Mouse (Mus musculus): ENCODE data around the gene Slc24a1. TPM values are rescaled to one million over a fixed set of nuclear protein-coding genes. Genes with fewer than 3 reads are reported as not detected.
"Not testable (repeated sequence)": the region's sequence is repeated elsewhere in the genome, so short reads cannot be mapped to it uniquely, and the experiment has no call there.

Gene Slc24a1
- under 1 TPM; 0.09 to 0.20 (median 0.14) TPM for total RNA-seq (2022)

DNA sequence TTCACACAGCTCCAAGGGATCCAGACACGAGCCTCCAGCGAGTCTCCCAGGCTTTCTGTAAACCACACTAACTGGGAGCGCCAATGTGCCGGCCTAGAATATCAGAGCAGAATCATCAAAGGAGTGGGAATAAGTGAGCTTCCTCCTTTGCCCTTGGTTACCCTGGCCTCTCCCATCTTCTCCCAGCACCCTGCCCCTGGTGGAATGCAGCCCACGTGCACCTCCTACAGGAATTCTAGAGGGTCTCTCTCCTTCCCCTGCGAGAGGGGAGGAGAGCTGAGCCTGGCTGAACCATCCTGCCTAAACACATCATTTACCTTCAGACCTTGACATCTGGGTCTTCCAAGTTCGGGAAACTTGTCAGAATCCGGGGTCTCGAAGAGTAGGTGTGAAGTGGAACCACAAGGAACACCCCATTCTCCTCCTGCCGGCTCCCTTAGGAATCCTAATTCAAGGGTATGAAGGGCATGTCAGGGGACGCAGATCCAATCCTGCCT, at the start of gene Slc24a1:
Gene Slc24a1 (minus strand): TSS at position 447 of the 497 bp plus-strand sequence.
- no peak for DNase-seq (ENCODE audit: low spot score)

DNA sequence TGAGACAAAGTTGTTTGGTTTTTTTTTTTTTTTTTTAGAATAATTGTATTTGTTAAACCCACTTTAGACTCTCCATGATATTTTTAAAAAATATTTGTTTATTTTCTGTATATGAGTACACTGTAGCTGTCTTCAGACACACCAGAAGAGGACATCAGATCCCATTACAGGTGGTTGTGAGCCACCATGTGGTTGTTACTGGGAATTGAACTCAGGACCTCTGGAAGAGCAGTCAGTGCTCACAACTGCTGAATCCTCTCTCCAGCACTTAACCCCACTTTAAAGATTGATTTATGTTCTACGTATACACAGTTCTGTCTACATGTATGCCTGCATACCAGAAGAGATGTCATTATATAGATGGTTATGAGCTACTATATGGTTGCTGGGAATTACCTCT, 44.1 kb upstream of the Slc24a1 start:
- not testable (repeated sequence) for DNase-seq (ENCODE audit: low spot score)

- no peak for DNase-seq (ENCODE audit: low spot score)
These were observed 38.9 kb upstream of the Slc24a1 start for GRCm38 (mm10) chr9:64990291-64990690.

DNA sequence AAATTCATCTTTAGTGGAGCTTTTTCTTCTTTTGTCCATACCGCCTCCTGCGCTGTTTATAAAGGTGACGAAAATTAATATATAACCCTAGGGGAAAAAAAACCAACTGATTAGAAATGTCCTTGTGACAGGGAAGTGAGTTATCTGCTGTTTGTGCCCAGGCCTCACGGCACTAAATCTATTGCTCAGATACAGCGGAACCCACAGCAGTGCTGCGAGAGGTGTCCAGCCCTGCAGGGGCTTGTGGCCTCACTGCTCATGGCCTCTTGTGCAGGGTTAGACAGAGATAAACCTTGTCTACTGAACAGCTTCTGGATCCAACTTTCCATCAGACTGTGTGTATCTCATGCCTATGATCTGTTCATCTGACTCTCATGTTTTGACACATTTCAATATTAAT, 37.0 kb upstream of the Slc24a1 start:
- no peak for DNase-seq (ENCODE audit: low spot score)

- no peak for DNase-seq (ENCODE audit: low spot score)
These were observed 36.2 kb upstream of the Slc24a1 start for GRCm38 (mm10) chr9:64987651-64988050.

- no peak for DNase-seq (ENCODE audit: low spot score)
These were observed 34.4 kb upstream of the Slc24a1 start for GRCm38 (mm10) chr9:64985807-64986206.

DNA sequence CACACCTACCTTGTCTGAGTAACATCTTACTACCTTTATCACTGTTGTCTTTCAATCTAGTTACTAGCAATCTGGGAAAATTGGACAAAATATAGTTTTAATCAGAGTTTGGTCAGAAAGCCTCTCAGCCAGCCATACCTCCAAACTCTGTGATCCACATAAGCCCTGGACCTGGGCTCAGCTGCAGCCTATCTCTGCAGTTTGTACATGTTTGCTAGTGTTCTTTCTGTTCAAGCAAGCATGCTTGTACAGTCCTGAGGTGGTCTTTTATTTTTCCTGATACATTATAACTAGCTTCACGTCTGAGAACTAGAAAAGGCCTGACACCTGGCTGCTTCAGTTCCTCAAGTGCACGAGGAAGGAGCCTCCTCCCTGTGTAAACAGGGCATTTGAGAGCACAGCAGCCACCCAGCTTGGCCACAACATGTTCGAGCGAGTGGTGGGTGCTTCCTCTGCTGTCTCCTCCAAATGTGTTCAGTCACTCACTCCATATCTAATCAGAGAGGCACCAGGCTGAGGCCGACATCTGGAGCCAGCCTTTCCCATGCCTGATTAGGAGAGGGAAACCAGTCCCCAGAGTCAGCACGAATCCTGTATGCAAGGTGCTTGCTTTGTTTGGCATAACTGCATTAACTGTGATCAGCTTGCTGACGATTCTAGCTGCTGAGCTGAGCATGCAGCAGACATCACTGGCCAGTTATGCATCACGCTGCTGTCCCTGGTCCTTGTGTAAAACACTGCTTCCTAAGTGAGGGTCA, 33.8 kb upstream of the Slc24a1 start:
- no peak for DNase-seq (ENCODE audit: low spot score)

DNA sequence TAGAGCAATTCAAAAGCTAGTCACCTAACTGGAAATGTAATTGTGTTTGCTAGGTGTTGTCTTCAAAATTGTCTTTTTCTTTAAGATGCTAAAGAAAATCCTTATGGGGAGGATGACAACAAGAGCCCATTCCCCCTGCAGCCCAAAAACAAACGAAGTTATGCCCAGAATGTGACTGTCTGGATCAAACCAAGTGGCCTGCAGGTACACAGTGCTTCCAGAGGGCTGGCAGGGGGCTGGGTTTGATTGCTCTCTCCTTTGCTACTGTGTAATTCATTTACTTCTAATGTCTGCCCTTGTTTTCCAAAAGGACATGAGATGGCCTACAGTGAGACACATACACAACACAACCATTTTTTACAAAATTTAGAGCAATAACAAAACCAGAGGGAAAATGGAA, 30.5 kb upstream of the Slc24a1 start:
- DNase-seq (ENCODE audit: low spot score), result no peak

GRCm38 (mm10) chr9:64980548-64980947, 29.1 kb upstream of the Slc24a1 start:
- DNase-seq (ENCODE audit: low spot score), result no peak

GRCm38 (mm10) chr9:64960978-64961320, 9.5 kb upstream of the Slc24a1 start:
- DNase-seq (ENCODE audit: low spot score), result no peak

- DNase-seq (ENCODE audit: low spot score), result peak; percentile 97
These were observed 8.9 kb upstream of the Slc24a1 start, which contains the start of gene Ints14 for GRCm38 (mm10) chr9:64960117-64960977. Gene Ints14, plus strand, starts transcription at chr9:64960905.

GRCm38 (mm10) chr9:64957276-64957675, 5.9 kb upstream of the Slc24a1 start:
- no peak for DNase-seq (ENCODE audit: low spot score)

GRCm38 (mm10) chr9:64956337-64956736, 4.9 kb upstream of the Slc24a1 start:
- DNase-seq (ENCODE audit: low spot score), result no peak

- no peak for DNase-seq (ENCODE audit: low spot score)
These were observed 1.8 kb upstream of the Slc24a1 start for GRCm38 (mm10) chr9:64953190-64953589.

GRCm38 (mm10) chr9:64952055-64952454, 648 bp upstream of the Slc24a1 start:
- no peak for DNase-seq (ENCODE audit: low spot score)

GRCm38 (mm10) chr9:64947483-64948095, 3.8 kb downstream of the Slc24a1 start:
- no peak for DNase-seq (ENCODE audit: low spot score)

DNA sequence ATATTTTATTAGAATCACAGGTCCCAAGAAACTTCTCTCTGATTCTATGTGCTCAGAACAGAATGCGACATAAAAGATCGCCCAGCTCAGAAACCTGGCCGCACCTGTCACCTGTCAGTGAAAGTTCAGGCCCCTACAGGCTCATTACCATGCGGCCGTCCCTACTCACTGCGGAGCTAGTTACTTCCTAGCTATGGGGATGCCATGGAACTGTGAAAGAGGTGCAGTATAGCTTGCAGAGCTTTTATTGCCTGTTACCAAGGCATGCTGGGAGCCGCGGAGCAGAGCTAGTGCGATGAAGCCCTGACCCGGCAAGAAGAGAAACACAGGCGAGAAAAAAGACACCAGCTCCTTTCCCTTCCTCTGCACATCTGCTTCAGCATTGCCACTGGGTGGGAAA, 7.4 kb downstream of the Slc24a1 start:
- no peak for DNase-seq (ENCODE audit: low spot score)

- DNase-seq (ENCODE audit: low spot score), result no peak
These were observed 9.8 kb downstream of the Slc24a1 start for GRCm38 (mm10) chr9:64941650-64942049.

DNA sequence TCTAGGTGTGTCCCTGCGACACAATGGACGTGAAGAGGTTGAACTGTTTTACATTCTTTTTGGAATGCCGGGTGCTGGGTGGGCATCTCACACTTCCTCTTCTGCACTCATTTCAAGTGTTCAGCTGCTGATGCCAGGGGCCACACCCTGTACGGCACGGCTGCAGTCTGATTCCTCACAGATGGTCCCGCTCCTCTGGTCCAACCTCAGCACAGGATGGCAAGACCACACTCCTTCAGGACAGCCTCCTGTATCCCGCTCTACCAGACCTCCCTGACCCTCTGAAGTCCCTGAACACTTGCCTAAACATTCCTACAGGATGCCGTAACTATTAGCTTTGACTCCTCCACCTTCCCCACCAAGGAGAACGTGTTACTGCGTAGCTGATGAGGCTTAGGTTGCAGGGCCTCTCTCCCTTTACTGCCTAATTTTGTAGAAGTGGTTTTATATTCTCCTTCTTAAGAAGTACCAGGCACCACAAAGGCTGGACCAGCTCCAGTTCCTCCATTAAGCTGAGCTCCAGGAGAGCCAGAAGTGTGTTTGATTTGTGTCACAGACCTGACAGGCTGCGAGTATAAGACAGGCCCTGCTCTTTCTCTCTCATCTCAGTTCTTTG, 10.6 kb downstream of the Slc24a1 start:
- no peak for DNase-seq (ENCODE audit: low spot score)

- no peak for DNase-seq (ENCODE audit: low spot score)
These were observed 11.6 kb downstream of the Slc24a1 start for GRCm38 (mm10) chr9:64939790-64940189.

DNA sequence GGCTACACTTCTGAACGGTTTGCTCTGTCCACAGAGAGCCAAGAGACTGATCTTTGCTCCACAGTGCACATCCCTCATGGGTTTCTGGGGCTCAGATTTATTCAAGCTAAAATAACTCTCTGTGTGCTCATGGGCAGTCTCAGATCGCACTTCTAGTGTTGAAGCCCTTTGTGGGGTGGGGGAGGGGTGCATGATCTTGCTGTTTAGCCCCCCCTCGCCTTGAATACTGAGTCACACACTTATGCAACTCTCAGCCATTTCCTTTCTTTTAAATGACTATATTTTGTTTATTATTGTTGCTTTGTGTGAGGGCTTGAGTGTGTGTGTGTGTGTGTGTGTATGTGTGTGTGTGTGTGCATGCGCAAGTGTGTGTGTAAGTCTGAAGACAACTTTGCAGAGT, 12.1 kb downstream of the Slc24a1 start:
- no peak for DNase-seq (ENCODE audit: low spot score)

DNA sequence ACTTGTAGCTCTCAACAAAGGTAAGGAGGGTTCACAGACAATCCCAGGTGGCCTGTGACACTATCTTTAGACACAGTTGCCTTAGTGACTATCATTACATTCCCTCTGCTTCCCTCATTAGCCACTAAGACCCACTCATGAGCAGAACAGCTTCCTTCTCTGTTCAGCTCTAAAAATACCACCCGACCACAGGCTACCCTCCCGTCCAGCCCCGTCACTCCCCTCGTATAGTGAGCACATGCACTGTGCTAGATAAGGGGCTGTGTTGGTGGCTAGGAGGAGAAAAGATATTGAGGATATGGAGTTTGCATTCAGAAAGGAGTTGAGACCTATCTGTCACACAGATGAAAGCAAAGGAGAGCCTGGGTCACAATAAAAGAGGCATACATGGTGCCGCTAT, 12.9 kb downstream of the Slc24a1 start:
- DNase-seq (ENCODE audit: low spot score), result no peak
